Mouse (Mus musculus): ENCODE results near the gene Adcy1.

GRCm38 (mm10) chr11:7136246-7136855 lies 73.1 kb downstream of the Adcy1 start:
- TF ChIP-seq CTCF (IDR thresholded peaks at IDR 0.05; ENCODE audit: control insufficient read depth, insufficient read depth, insufficient read length) (no peak), MYOG (IDR thresholded peaks at IDR 0.05; ENCODE audit: control insufficient read depth, extremely low read depth, insufficient read length) (no peak)
